Mouse (Mus musculus) erythroblast, adult 5-6 weeks (primary cell): Measurements from ENCODE around the gene Ptbp1. TPM values are rescaled to one million over a fixed set of nuclear protein-coding genes. Genes with fewer than 3 reads are reported as not detected.

Source experiments
- ATAC-seq: replicated peaks from 2 replicates; pipeline ENCODE4 v1.8.0; 2016; ENCODE audit warnings: moderate number of reproducible peaks, mild to moderate bottlenecking, moderate TSS enrichment, inconsistent platforms; ENCODE audit not compliant: poor library complexity, low FRiP score, severe bottlenecking
- total RNA-seq, 2 experiments: library from RNA; stranded (forward) in 1 of 2; stranded (reverse) in 1 of 2; fragments of 150-400 nt in 1 of 2; fragments of 200-764, 138-1000 nt in 1 of 2; gene quantifications; 2 replicates each; pipeline versions ENCODE4 v1.2.3 to v1.2.4; 2015 to 2017; ENCODE audit warnings: low replicate concordance in 2 of 2

Ptbp1 gene
- 45.2 and 66.7 TPM in 2 replicates for total RNA-seq (2015; ENCODE audit: low replicate concordance)
- 38.2 and 53.2 TPM in 2 replicates for total RNA-seq (2017; ENCODE audit: low replicate concordance)

- peak; percentile 88 for ATAC-seq
Observed at GRCm38 (mm10) chr10:79853860-79854795, at the start of gene Ptbp1. TSS of gene Ptbp1 (plus strand) at chr10:79854427.

DNA sequence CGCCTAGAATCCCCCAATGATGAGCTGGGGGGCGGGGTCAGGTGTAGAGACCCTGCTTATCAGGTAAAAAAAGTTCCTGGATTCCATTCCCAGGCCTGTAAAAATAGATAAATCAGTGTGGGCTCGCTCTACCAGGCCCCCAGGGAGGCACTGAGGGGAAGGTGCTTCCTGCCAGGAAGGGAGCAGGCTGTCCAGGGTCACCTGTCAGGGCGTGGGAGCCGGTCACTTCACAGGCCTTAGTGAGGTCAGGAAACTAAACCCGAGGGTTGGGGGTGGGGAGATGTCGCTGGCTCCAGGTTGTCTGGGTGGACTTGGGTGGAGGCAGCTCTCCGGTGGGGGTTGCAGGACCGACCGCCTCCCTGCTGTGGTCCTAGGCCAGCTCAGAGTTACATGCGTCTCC lies 48.6 kb upstream of the Ptbp1 start:
- no peak for ATAC-seq

DNA sequence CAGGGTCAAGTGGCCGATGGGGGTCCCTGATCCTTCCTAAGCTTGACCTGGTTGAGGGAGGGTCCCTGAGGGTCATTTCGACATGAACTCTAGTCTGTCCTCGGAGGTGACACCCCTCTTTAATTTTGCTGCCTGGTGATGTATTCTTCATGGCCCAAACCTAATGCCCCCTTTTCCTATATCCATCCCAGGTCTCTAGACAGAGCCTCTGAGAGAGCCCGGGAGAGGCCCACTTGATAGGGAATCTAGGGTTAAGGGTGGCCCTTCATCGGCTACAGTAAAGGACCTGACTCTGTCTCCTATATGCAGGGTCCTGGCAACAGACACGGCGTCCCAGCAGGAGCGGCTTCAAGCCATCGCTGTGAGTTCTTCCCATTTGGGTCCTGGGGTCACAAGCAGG lies 47.9 kb upstream of the Ptbp1 start:
- ATAC-seq, result no peak

- ATAC-seq, result no peak
Observed at GRCm38 (mm10) chr10:79806972-79807371, 47.3 kb upstream of the Ptbp1 start.

- ATAC-seq, result no peak
Observed at GRCm38 (mm10) chr10:79807826-79808225, 46.4 kb upstream of the Ptbp1 start.

DNA sequence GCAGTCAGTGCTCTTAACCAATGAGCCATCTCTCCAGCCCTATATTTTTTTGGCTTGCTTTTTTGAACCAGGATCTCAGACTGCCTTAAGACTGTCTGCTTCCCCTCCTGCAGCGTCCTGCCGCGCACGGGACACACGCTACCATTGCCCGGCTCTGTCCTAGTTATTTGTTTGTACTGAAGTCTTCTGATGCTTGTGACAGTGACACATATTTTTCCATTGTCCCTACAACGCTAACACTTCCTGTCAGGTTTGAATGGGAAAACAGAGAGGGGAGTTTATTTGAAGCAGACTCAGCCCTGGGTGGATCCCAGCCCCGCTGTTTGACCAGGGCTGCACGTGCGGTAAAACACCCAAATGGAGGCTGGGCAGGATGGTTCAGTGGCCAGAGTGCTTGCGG lies 45.5 kb upstream of the Ptbp1 start:
- ATAC-seq, result no peak

GRCm38 (mm10) chr10:79811736-79812637 lies 42.2 kb upstream of the Ptbp1 start:
- peak; percentile 70 for ATAC-seq

DNA sequence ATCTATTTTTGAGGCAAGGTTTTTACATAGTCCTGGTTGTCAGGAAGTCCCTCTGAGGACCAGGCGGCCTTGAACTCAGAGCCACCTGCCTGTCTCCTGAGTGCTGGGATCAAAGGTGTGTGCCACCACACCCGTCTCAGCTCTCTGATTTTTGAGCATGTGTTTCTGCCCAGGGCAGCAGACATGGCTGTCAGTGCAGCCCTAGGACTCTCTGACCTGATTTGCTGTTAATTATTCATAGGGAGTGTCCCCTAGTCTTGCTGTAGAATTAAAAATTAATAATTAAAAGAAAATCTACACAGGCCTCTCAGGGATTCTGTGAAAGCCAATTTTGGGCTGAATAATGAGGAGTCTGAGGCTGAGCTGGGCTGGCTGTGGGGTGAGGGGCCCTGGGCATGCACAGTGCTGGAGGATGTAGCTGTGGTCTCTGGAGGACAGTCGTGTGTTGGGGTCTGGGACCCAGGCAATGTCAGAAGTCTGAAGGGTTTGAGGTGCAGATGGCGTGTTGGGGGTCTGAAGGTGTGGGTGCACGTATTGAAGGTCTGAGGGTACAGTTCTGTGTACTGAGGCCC lies 39.9 kb upstream of the Ptbp1 start:
- no peak for ATAC-seq

GRCm38 (mm10) chr10:79815671-79816494 lies 38.3 kb upstream of the Ptbp1 start:
- no peak for ATAC-seq

GRCm38 (mm10) chr10:79817111-79817510 lies 37.1 kb upstream of the Ptbp1 start:
- ATAC-seq, result no peak

- no peak for ATAC-seq
Observed at GRCm38 (mm10) chr10:79818225-79818624, 36.0 kb upstream of the Ptbp1 start.

DNA sequence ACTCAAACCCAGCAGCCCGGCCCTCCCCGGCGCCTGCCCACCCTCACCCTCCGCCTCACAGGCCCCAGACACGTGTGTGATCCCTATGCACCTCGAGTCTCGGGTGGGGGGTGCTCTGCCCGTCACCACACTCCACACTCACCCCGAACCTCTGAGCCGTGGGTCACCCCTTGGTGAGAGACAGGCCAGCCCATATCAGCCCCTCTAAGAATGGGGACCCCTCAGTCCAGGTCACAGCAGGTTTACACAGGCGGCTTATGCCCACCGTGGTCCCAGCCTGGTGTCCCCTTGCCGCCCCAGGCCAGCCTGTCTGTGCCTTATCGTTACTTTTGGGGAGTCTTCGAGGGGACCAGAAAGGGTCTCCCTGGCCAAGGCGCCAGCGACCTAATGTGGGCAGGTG lies 34.6 kb upstream of the Ptbp1 start:
- no peak for ATAC-seq

GRCm38 (mm10) chr10:79820277-79820676 lies 34.0 kb upstream of the Ptbp1 start:
- ATAC-seq, result no peak

GRCm38 (mm10) chr10:79820782-79821181 lies 33.4 kb upstream of the Ptbp1 start, which contains the start of gene Misp:
TSS of gene Misp (plus strand) at chr10:79820989.
- ATAC-seq, result no peak

GRCm38 (mm10) chr10:79821731-79822130 lies 32.5 kb upstream of the Ptbp1 start:
- no peak for ATAC-seq

DNA sequence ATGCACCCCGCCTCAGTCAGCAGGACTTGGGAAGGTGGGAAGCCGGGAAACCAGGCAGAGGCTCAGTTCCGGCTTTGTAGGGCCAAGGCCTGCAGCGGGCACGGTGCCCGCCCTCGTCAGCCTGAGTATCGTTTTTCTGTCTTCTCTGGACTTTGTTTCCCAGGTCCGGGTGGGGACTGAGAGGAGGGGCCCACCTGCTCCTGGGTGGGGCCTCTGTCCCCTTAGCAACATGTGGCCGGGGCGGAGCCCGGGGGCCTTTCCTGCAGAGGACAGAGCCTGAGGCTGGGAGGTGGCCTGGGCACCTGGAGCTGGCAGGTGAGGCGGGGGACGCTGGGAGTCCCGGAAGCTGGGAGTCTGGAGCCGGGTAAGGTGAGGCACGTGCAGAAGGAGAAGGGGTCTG lies 31.9 kb upstream of the Ptbp1 start:
- ATAC-seq, result no peak

DNA sequence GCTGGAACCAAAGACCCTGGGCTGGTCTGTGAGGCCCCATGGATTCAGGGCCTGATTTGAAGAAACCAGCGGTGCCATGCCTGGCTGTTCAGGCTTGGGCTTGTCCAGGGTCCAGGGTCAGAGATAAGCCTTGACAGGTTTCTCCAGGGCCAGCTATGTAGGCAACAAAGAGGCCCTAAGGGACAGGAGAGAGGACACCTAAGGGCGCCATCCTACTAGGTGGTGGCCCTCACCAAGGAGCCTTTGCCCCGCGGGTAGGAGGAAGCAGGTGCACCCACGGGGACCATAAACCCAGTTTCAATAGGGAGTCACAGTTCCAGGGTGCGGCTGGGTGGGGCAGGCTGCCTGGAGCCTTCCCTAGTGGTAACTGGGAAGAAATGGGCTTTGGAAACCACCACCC lies 31.2 kb upstream of the Ptbp1 start:
- ATAC-seq, result no peak

DNA sequence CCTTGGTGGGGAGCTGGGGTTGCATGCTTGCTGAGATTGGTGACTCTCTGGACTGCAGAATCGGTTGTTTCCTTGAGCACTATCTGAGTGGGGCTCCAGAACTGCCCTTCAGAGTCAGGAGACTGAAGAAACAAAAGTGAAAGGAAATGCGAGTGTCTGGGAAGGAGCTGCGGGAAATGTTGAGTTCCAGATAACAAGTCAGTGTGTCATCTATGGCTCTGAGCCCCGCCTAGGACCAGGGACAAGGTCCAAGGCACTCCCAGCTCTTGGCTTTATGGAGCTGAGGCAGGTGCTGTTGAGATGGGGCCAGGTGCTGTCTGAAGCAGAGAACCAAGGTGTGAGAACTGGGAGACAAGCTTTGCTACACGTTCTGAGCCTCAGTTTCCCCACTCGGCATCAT lies 29.8 kb upstream of the Ptbp1 start:
- no peak for ATAC-seq

GRCm38 (mm10) chr10:79831583-79831982 lies 22.6 kb upstream of the Ptbp1 start:
- ATAC-seq, result no peak
